Mouse (Mus musculus) midbrain, embryonic 11.5 days (tissue): ENCODE measurements around the gene Wdfy1. TPM values are rescaled to one million over a fixed set of nuclear protein-coding genes. Genes with fewer than 3 reads are reported as not detected.
A peak's percentile ranks its signal among the peaks of the same experiment; 100 is the strongest.

Source experiments
- ATAC-seq: fragments of 200-750 bp; cut with Nextera tagmentation; 2 replicates; pipeline ENCODE4 v1.8.0; 2017; ENCODE audit warnings: moderate TSS enrichment, moderate library complexity; ENCODE audit not compliant: low FRiP score
- DNase-seq: peaks from one replicate; pipeline ENCODE4 v3.0.0; 2015; ENCODE audit warnings: low spot score; ENCODE audit errors: missing footprints
- H3K27ac ChIP-seq: fragments of 300-500 bp; sonication (generic); 2 replicates; pipeline ENCODE4 v1.5.1; 2014; ENCODE audit warnings: low read depth, low read length
- H3K27me3 ChIP-seq: fragments of 300-500 bp; sonication (generic); 2 replicates; pipeline ENCODE4 v1.6.1; 2014; ENCODE audit warnings: mild to moderate bottlenecking, low read length, moderate library complexity, mixed read lengths; ENCODE audit not compliant: control insufficient read depth, insufficient read depth
- H3K36me3 ChIP-seq: fragments of 300-500 bp; sonication (generic); 2 replicates; pipeline ENCODE4 v1.6.1; 2014; ENCODE audit warnings: mild to moderate bottlenecking, low read length, moderate library complexity, mixed read lengths; ENCODE audit not compliant: control insufficient read depth, insufficient read depth
- H3K4me1 ChIP-seq: fragments of 300-500 bp; sonication (generic); 2 replicates; pipeline ENCODE4 v1.6.1; 2014; ENCODE audit warnings: low read length; ENCODE audit not compliant: control insufficient read depth, insufficient read depth
- H3K4me2 ChIP-seq: fragments of 300-500 bp; sonication (generic); 2 replicates; pipeline ENCODE4 v1.6.1; 2014; ENCODE audit warnings: mild to moderate bottlenecking, moderate library complexity
- H3K4me3 ChIP-seq: fragments of 300-500 bp; sonication (generic); 2 replicates; pipeline ENCODE4 v1.5.1; 2014; ENCODE audit warnings: low read depth, low read length
- H3K9ac ChIP-seq: fragments of 300-500 bp; sonication (generic); 2 replicates; pipeline ENCODE4 v1.6.1; 2014; ENCODE audit warnings: low read length
- H3K9me3 ChIP-seq: fragments of 300-500 bp; sonication (generic); 2 replicates; pipeline ENCODE4 v1.6.1; 2016; ENCODE audit warnings: low read length; ENCODE audit not compliant: control insufficient read depth
- WGBS: fragments of 180-500 bp; shearing (Covaris S2); extraction: QIAGEN DNeasy Blood & Tissue Kit; methylation state at CpG from one replicate; pipeline ENCODE4 v1.1.7; 2014; 5-methylcytosine and 5-hydroxymethylcytosine counted together
- polyA plus RNA-seq: library from polyadenylated mRNA; unstranded; fragments of >200 nt; fragmentation: Nextera tagmentation; extraction: Ambion mirVana; gene quantifications from 2 replicates; pipeline ENCODE4 v1.2.1, GENCODE M21; 2014

Wdfy1 gene
- polyA plus RNA-seq, 1 experiment from 2014 or later = 49.1 TPM

DNA sequence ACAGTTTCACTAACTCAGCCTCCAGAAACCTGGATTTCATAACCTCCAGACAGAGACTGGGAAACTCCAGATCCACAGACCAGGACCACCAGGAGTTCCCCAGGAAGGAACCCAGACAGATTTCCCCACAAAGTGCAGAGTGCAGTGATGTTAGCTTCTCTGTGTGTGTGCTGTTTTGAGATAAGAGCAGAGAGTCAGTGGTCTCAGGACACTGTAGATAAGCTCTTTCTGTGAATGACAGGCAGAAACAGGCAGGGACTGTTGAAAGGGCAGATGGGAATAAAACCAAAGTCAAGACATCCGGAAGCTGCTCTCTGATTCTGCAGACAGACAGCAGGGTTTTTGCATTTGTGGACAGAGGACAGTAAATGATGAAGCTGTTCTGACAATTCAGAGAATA lies 88.7 kb downstream of the Wdfy1 start:
- Histone ChIP-seq H3K4me2 (no peak overlapping the region), H3K36me3 (no peaks in the 10 kb centered on the region), H3K4me3 (no peak overlapping the region), H3K9me3 (peaks cover 6% of the 10 kb centered on the region; the same call in 1 of the 2 replicates), H3K9ac (no peak overlapping the region), H3K27ac (no peak overlapping the region), H3K4me1 (no peaks in the 10 kb centered on the region), H3K27me3 (no peaks in the 10 kb centered on the region)
- 81% methylated on average over 1 of the region's 1 CpGs for WGBS
- ATAC-seq (no peak), DNase-seq (no peak)

DNA sequence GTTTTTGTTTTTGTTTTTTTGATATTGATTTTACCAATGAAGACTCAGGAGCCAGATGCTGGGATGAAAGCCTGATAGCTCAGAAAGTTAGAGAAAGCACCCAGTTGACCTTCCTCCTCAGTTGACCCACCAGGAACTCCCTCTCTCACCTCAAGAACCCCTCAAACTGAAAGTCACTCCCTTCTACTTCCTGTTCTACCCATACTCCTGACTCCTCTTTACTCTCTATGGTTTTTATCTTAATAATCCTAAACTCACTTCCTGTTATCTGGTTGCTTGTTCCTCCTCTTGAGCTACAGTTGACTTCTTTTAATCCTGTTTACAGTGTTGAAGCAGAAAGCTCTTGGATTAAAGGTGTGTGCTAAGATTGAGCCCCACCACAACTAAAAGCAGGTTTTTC lies 91.9 kb downstream of the Wdfy1 start:
- no peaks in the 10 kb centered on the region for H3K36me3 ChIP-seq
- no peak overlapping the region for H3K4me3 ChIP-seq
- H3K9ac ChIP-seq = no peak overlapping the region
- no peak overlapping the region for H3K27ac ChIP-seq
- H3K27me3 ChIP-seq = no peaks in the 10 kb centered on the region
- H3K9me3 ChIP-seq = peaks cover 6% of the 10 kb centered on the region; the same call in 1 of the 2 replicates
- ATAC-seq (no peak), DNase-seq (no peak)
- H3K4me2 ChIP-seq = no peak overlapping the region
- no peaks in the 10 kb centered on the region for H3K4me1 ChIP-seq

DNA sequence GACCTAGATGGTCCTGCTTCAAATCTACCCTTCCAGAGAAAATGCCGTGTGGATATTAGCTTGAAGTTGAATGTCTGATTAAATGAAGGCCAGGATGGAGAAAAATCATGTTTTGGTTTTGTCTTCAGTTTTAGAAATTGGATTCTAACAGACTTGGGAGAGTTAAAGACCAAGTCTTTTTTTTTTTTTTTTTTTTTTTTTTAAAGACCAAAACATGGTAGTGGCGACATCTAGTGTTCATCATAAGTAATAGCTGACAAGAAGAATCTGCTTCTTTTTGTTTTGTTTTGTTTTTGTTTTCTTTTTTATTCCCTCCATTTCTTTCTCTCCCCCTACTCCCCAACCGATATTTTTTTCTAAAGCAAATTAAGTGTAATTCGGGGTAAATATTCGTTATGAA lies 93.0 kb downstream of the Wdfy1 start:
- Histone ChIP-seq H3K27me3 (no peaks in the 10 kb centered on the region), H3K4me1 (no peaks in the 10 kb centered on the region), H3K27ac (no peak overlapping the region), H3K4me3 (no peak overlapping the region), H3K9ac (no peak overlapping the region), H3K36me3 (no peaks in the 10 kb centered on the region), H3K4me2 (no peak overlapping the region), H3K9me3 (peaks cover 3% of the 10 kb centered on the region; the same call in 1 of the 2 replicates)
- 13% methylated on average over 5 of the region's 5 CpGs for WGBS
- DNase-seq (peak; percentile 86), ATAC-seq (no peak)

DNA sequence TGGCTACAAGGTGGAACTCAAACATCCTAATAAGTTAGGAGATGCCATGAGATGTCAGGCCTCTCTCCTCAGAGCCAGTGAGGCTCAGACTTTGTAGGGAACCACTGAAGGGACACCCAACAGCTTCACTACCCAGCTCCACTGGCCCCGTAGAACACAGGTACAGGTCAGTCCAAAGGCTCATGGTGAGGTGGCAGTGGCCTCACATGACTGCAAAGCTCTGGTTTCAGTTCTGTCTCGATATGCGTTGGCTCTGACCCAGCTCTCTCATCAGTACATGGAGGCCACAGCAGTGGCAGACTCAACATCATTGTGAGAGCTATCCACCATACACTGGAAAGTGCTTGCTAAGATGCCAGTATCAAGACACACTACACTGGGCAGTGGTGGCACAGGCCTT lies 95.2 kb downstream of the Wdfy1 start:
- Histone ChIP-seq H3K9ac (no peak overlapping the region), H3K9me3 (no peaks in the 10 kb centered on the region), H3K4me2 (no peak overlapping the region), H3K27me3 (no peaks in the 10 kb centered on the region), H3K4me3 (no peak overlapping the region), H3K27ac (no peak overlapping the region), H3K36me3 (no peaks in the 10 kb centered on the region), H3K4me1 (no peaks in the 10 kb centered on the region)
- DNase-seq (no peak), ATAC-seq (no peak)
- 91% methylated on average over 3 of the region's 3 CpGs for WGBS

GRCm38 (mm10) chr1:79678117-79678684 lies 97.7 kb downstream of the Wdfy1 start:
- Histone ChIP-seq H3K9ac (no peak overlapping the region), H3K4me2 (no peak overlapping the region), H3K27ac (no peak overlapping the region), H3K4me1 (no peaks in the 10 kb centered on the region), H3K27me3 (no peaks in the 10 kb centered on the region), H3K36me3 (no peaks in the 10 kb centered on the region), H3K4me3 (no peak overlapping the region), H3K9me3 (no peaks in the 10 kb centered on the region)
- DNase-seq (no peak), ATAC-seq (no peak)
- WGBS = 84% methylated on average over 8 of the region's 8 CpGs

- no peaks in the 10 kb centered on the region for H3K36me3 ChIP-seq
- no peak overlapping the region for H3K27ac ChIP-seq
- H3K4me1 ChIP-seq = peaks cover 3% of the 10 kb centered on the region
- ATAC-seq (no peak), DNase-seq (no peak)
- no peak overlapping the region for H3K4me2 ChIP-seq
- no peaks in the 10 kb centered on the region for H3K9me3 ChIP-seq
- H3K9ac ChIP-seq = no peak overlapping the region
- no peak overlapping the region for H3K4me3 ChIP-seq
- 79% methylated on average over 4 of the region's 4 CpGs for WGBS
- peaks cover 17% of the 10 kb centered on the region for H3K27me3 ChIP-seq
These were observed 100.2 kb downstream of the Wdfy1 start for GRCm38 (mm10) chr1:79675716-79676115.

DNA sequence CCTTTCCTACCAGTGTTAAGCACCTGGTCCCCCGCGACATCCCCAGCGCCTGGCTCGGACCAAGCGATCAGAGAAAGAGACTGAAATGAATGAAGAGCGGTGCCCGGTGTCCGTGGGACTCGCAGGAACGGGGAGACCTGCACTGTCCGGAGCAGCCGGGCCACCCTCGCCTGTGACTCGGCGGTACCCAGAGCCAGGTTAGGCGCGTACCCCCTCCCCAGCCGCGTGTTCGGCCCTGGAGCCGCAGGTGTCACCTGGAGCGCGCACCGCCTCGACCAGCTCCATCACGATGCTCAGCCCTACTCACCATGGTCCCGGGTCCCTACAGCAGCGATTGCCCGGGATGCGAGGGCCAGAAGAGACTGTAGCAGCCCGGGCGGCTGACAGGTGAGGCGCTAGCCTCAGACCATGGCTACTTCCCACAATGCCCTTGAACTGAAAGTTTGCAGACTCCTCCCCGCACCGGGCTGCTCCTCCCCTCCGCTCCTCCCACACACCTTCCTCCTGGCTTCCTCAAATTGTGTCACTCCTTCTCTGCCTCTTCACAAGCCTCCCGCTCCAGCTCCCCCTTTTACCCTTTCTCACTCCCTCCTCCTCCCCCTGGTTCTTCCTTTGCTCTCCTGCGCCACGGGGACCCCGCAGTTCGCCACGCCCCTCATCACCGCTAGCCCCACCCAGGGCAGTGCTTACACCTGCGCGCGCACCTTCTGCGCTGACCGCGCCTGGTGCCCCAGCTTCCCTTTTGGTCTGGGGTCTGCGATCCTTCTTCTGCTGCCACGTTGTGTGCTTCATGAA lies 104.2 kb downstream of the Wdfy1 start, which contains the start of gene Ap1s3:
Ap1s3 (minus strand) TSS at position 430 of the 795 bp plus-strand sequence.
- Histone ChIP-seq H3K9me3 (no peaks in the 10 kb centered on the region), H3K4me1 (peaks cover 3% of the 10 kb centered on the region), H3K4me2 (peak within 1 kb of the TSS; percentile 97), H3K9ac (peak within 1 kb of the TSS; percentile 48; the same call in 1 of the 2 replicates), H3K4me3 (peak within 1 kb of the TSS; percentile 55), H3K27ac (no peak within 1 kb of the TSS), H3K27me3 (peaks cover 19% of the 10 kb centered on the region), H3K36me3 (no peaks in the 10 kb centered on the region)
- under 1% methylated on average over 51 of the region's 51 CpGs for WGBS
- peak; percentile 85 for ATAC-seq
- DNase-seq = peak; percentile 91

DNA sequence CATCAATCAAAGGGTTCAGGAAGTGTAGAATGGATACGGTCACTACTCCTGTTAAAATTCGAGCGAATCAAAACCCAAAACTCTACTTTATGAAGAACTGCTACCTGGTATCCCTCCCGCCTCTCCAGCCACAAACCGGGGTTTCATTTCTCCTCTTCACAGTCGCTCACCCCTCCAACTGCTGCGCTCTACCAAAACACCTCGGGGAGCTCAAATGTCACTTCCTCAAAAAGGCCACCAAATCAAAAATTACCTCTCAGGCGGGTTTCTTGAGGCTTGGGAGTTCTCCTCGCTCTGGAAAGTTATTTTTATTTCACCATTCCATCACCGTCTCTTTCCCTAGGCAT lies 104.8 kb downstream of the Wdfy1 start:
- H3K27me3 ChIP-seq = peaks cover 19% of the 10 kb centered on the region
- peak overlapping the region; percentile 48; the same call in 1 of the 2 replicates for H3K9ac ChIP-seq
- H3K27ac ChIP-seq = no peak overlapping the region
- peaks cover 3% of the 10 kb centered on the region for H3K4me1 ChIP-seq
- DNase-seq (no peak), ATAC-seq (no peak)
- H3K9me3 ChIP-seq = no peaks in the 10 kb centered on the region
- WGBS = 2% methylated on average over 11 of the region's 11 CpGs
- H3K4me3 ChIP-seq = peak overlapping the region; percentile 55
- peak overlapping the region; percentile 97 for H3K4me2 ChIP-seq
- H3K36me3 ChIP-seq = no peaks in the 10 kb centered on the region

DNA sequence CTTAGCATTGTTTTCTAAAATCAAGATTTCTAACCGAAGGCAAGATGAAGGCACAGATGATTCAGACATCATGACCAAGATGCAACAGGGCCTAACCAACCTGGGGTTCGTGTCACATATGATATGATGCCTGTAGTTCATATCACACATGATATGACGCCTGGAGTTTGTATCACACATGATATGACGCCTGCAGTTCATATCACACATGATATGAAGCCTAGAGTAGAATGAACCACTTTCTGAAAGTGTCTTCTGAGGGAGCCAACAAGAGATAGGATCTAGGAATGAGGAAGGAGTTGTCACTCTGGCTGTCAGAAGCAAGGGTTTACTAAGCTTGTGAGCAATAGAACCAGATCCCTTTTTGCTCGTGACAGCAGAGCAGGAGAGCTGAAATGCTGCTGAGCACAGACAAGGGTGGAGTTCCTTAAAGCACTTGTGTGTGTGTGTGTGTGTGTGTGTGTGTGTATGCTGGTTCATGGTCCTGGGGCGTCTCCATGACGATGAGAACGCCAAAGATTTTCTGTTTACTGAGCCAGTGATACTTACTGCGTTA lies 106.4 kb downstream of the Wdfy1 start:
- Histone ChIP-seq H3K9ac (no peak overlapping the region), H3K9me3 (no peaks in the 10 kb centered on the region), H3K4me1 (peaks cover 3% of the 10 kb centered on the region), H3K4me2 (no peak overlapping the region), H3K27ac (no peak overlapping the region), H3K4me3 (no peak overlapping the region), H3K36me3 (no peaks in the 10 kb centered on the region), H3K27me3 (peaks cover 19% of the 10 kb centered on the region)
- 87% methylated on average over 9 of the region's 9 CpGs for WGBS
- ATAC-seq (no peak), DNase-seq (no peak)
